Mouse (Mus musculus) midbrain, embryonic 15.5 days (tissue): ENCODE results near the gene Sh3pxd2b. TPM values are rescaled to one million over a fixed set of nuclear protein-coding genes. Genes with fewer than 3 reads are reported as not detected.
A peak's percentile ranks its signal among the peaks of the same experiment; 100 is the strongest.
"Not testable (repeated sequence)": the region's sequence is repeated elsewhere in the genome, so short reads cannot be mapped to it uniquely, and the experiment has no call there.

Experiments used
- ATAC-seq: fragments of 200-750 bp; cut with Nextera tagmentation; replicated peaks from 2 replicates; pipeline ENCODE4 v1.8.0; 2017; ENCODE audit warnings: moderate TSS enrichment
- H3K27ac ChIP-seq: fragments of 300-500 bp; sonication (generic); 2 replicates; pipeline ENCODE4 v1.5.1; 2015; ENCODE audit warnings: mild to moderate bottlenecking, inconsistent platforms
- H3K27me3 ChIP-seq: fragments of 300-500 bp; sonication (generic); replicated peaks from 2 replicates; pipeline ENCODE4 v1.6.1; 2015; ENCODE audit warnings: inconsistent platforms
- H3K36me3 ChIP-seq: fragments of 300-500 bp; sonication (generic); replicated peaks from 2 replicates; pipeline ENCODE4 v1.6.1; 2015; ENCODE audit warnings: inconsistent platforms
- H3K4me1 ChIP-seq: fragments of 300-500 bp; sonication (generic); 2 replicates; pipeline ENCODE4 v1.6.1; 2015; ENCODE audit warnings: inconsistent platforms
- H3K4me2 ChIP-seq: fragments of 300-500 bp; sonication (generic); 2 replicates; pipeline ENCODE4 v1.6.1; 2015; ENCODE audit warnings: inconsistent platforms, mild to moderate bottlenecking, moderate library complexity
- H3K4me3 ChIP-seq: fragments of 300-500 bp; sonication (generic); 2 replicates; pipeline ENCODE4 v1.5.1; 2015; ENCODE audit warnings: mild to moderate bottlenecking, inconsistent platforms
- H3K9ac ChIP-seq: fragments of 300-500 bp; sonication (generic); 2 replicates; pipeline ENCODE4 v1.6.1; 2015; ENCODE audit warnings: mild to moderate bottlenecking, inconsistent platforms
- H3K9me3 ChIP-seq: fragments of 300-500 bp; sonication (generic); 2 replicates; pipeline ENCODE4 v1.6.1; 2016; ENCODE audit warnings: inconsistent platforms
- WGBS: fragments of 180-500 bp; shearing (Covaris S2); methylation state at CpG from one replicate; pipeline ENCODE4 v1.1.7; 2015; ENCODE audit warnings: mixed read lengths; 5-methylcytosine and 5-hydroxymethylcytosine counted together
- polyA plus RNA-seq: library from polyadenylated mRNA; unstranded; fragments of >200 nt; fragmentation: Nextera tagmentation; extraction: Ambion mirVana; gene quantifications from 2 replicates; pipeline ENCODE4 v1.2.1, GENCODE M21; 2015

Sh3pxd2b gene
- polyA plus RNA-seq: 26.1 and 27.0 TPM in 2 replicates

DNA sequence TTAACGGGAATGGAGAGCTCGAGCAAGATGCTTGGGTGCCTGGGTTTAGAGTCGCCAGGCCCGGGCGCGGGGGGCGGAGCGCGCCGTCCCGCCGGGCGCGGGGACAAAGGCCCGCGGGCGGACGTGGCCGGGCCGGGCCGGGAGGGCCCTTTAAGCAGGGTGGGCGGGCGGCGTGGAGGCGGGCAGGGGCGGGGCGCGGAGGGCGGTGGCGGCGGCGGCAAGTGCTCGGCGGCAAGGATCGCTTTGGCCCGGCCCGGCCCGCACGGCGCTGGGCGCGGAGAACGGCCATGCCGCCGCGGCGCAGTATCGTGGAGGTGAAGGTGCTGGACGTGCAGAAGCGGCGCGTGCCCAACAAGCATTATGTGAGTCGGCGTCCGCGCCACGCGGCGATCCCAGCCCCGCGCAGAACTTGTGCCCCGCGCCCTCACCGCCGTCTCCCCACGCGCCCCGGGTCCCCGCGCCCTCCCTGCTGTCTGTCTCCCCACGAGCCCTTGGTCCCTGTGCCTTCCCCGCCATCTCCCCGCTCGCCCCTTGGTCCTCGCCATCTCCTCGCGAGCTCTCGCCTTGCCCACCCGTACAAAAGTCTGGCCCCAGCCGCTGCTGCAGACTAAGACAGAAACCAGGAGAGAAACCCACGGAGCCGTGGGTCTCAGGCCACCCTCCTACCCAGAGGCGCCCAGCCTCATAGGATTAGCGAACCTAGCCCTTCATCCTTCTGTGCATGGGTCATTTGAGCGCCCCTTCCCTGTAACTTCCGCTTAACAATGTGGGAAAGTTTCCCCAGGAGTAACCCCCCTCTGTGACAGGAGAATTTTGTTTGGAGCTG lies at the start of gene Sh3pxd2b:
Gene Sh3pxd2b (plus strand): TSS at position 214 of the 826 bp plus-strand sequence.
- H3K27me3 ChIP-seq: no peaks in the 10 kb centered on the region
- peak within 1 kb of the TSS; percentile 60 for H3K4me2 ChIP-seq
- H3K9ac ChIP-seq: peak within 1 kb of the TSS; percentile 93
- peak within 1 kb of the TSS; percentile 87 for H3K27ac ChIP-seq
- no peaks in the 10 kb centered on the region for H3K9me3 ChIP-seq
- peak; percentile 89 for ATAC-seq
- peaks cover 5% of the 10 kb centered on the region for H3K36me3 ChIP-seq
- peaks cover 33% of the 10 kb centered on the region for H3K4me1 ChIP-seq
- WGBS: under 1% methylated on average over 69 of the region's 86 CpGs
- H3K4me3 ChIP-seq: peak within 1 kb of the TSS; percentile 86

DNA sequence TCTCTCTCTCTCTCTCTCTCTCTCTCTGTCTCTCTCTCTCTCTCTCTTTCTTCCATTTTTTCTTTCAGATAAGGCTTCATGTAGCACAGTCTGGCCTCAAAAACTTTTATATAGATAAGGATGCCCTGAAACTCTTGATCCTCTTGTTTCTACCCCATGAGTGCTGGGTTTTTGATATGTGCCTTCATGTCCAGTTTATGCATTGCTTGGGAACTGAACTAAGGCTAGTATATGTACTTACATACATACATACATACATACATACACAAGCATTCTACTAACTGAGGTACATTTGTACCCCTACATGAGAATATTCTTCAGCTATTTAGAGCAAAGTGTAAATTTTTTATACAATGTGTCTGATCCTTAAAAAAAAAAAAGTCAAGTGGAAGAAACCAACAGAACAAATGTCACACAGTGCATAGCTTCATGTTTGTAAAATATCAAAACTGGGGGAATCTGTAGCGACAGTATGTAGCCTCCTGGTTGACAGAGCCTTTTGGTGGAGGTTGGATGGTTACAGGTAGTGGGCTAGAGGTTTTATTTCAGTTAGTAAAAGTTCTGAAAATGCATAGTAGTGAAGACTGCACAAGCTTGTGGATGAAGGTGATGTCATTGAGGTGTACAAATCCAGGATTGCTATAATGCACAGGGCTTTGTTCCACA lies 49.6 kb upstream of the Sh3pxd2b start:
- Histone ChIP-seq H3K9me3 (no peaks in the 10 kb centered on the region), H3K4me1 (no peaks in the 10 kb centered on the region; the same call in 1 of the 2 replicates), H3K36me3 (no peaks in the 10 kb centered on the region), H3K27me3 (no peaks in the 10 kb centered on the region), H3K9ac (no peak overlapping the region), H3K4me2 (no peak overlapping the region), H3K4me3 (no peak overlapping the region), H3K27ac (no peak overlapping the region)
- WGBS: 89% methylated on average over 1 of the region's 1 CpGs
- ATAC-seq: no peak

DNA sequence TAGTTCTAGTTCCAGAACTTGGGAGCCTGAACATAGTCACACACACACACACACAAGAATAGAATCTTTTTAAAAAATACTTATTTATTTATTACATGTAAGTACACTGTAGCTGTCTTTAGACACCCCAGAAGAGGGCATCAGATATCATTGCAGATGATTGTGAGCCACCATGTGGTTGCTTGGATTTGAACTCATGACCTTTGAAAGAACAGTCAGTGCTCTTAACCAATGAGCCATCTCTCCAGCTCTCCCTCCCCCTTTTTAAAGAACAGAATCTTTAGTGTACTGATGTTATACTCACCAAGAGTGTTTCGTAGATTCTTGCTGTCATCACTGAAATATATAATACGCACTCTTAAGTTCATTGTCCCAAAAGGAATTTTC lies 49.1 kb upstream of the Sh3pxd2b start:
- Histone ChIP-seq H3K9ac (no peak overlapping the region), H3K4me3 (no peak overlapping the region), H3K4me2 (no peak overlapping the region), H3K4me1 (no peaks in the 10 kb centered on the region; the same call in 1 of the 2 replicates), H3K27me3 (no peaks in the 10 kb centered on the region), H3K36me3 (no peaks in the 10 kb centered on the region), H3K9me3 (no peaks in the 10 kb centered on the region), H3K27ac (no peak overlapping the region)
- no peak for ATAC-seq
- WGBS: 98% methylated on average over 2 of the region's 2 CpGs

DNA sequence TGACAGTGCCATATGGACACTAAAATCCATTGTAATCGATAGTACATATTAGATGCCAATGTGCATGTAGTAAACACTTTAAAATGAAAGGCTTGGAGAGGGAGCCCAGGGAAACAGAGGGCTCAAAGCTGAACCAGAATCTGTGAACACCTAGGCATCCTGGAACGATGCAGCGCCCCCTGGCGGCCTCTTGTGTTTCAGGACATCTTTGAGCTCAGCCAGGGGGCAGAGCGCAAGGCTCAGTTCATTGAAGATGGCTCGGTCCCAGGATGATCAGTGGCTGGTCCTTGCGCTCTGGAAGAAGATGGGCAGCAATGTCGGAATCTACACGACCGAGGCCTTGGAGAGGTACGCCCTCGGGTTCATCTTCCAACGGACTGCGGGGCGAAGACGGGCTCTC lies 47.8 kb upstream of the Sh3pxd2b start, which contains the start of gene Hbq1a:
Gene Hbq1a (plus strand): TSS at position 205 of the 400 bp plus-strand sequence.
- 5% methylated on average over 16 of the region's 16 CpGs for WGBS
- H3K9me3 ChIP-seq, H3K27me3 ChIP-seq, H3K4me1 ChIP-seq, H3K27ac ChIP-seq, H3K9ac ChIP-seq, H3K36me3 ChIP-seq: not testable (repeated sequence)
- peak; percentile 72; the same call in 1 of the 2 replicates for ATAC-seq
- peak within 1 kb of the TSS; percentile 33 for H3K4me3 ChIP-seq
- H3K4me2 ChIP-seq: peak within 1 kb of the TSS; percentile 51

DNA sequence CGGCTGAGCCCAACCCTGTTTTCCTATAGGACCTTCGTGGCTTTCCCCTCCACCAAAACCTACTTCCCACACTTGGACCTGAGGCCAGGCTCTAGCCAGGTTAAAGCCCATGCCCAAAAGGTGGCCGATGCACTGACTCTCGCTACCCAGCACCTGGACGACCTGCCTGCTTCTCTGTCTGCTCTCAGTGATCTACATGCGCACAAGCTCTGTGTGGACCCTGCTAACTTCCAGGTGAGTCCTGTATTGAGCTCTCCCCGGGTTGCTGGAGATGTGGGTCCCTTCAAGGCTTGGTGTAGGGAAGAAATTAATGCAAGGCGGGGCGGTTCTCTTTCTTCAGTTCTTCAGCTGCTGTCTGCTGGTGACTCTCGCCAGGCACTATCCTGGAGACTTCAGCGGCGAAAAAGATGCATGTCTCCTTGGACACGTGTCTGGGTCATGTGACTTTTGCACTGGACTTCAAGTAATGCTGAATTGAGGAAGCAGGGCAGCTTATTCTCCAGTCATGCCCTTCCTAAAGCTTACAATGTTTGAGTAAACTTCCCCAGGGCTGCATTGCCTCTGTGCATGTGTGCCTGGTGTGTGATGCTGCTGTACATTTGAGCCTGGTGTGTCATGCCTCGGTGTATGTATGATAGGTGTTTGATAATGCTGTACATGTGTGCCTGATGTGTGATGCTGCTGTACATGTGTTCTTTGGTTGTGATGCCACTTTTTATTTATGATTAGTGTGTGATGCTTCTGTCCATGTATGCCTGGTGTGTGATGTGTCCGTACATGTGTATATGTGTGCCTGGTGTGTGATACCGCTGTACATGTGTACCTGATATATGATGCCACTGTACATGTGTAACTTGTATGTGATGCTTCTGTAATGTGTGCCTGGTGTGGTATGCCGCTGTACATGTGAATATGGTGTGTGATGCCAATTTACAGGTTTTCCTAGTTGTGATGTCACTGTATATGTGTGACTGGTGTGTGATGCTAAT lies 47.0 kb upstream of the Sh3pxd2b start:
- peak overlapping the region; percentile 33 for H3K4me3 ChIP-seq
- H3K36me3 ChIP-seq: no peaks in the 10 kb centered on the region
- WGBS: 55% methylated on average over 14 of the region's 17 CpGs
- peak; percentile 65; the same call in 1 of the 2 replicates for ATAC-seq
- no peak overlapping the region for H3K27ac ChIP-seq
- H3K9ac ChIP-seq: no peak overlapping the region
- peak overlapping the region; percentile 51 for H3K4me2 ChIP-seq
- H3K4me1 ChIP-seq: no peaks in the 10 kb centered on the region; the same call in 1 of the 2 replicates
- H3K27me3 ChIP-seq: no peaks in the 10 kb centered on the region
- no peaks in the 10 kb centered on the region for H3K9me3 ChIP-seq

DNA sequence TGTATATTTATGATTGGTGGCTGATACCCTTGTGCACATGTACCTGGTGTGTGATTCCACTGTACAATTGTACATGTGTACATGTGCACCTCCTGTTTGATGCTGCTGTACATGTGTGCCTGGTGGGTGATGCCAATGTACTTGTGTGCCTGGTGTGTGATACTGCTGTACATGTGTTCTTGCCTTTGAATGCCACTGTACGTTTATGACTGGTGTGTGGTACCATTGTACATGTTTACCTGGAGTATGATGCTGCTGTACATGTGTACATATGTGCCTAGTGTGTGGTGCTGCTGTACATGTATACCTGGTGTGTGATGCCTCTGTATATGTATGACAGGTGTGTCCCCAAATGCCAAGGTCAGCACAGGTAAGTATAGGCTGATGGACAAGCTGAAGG lies 46.1 kb upstream of the Sh3pxd2b start:
- Histone ChIP-seq H3K4me3 (no peak overlapping the region), H3K27ac (no peak overlapping the region), H3K27me3 (no peaks in the 10 kb centered on the region), H3K4me1 (no peaks in the 10 kb centered on the region; the same call in 1 of the 2 replicates), H3K9me3 (no peaks in the 10 kb centered on the region), H3K9ac (no peak overlapping the region), H3K36me3 (no peaks in the 10 kb centered on the region), H3K4me2 (no peak overlapping the region)
- ATAC-seq: no peak
- WGBS: 82% methylated on average over 1 of the region's 1 CpGs

DNA sequence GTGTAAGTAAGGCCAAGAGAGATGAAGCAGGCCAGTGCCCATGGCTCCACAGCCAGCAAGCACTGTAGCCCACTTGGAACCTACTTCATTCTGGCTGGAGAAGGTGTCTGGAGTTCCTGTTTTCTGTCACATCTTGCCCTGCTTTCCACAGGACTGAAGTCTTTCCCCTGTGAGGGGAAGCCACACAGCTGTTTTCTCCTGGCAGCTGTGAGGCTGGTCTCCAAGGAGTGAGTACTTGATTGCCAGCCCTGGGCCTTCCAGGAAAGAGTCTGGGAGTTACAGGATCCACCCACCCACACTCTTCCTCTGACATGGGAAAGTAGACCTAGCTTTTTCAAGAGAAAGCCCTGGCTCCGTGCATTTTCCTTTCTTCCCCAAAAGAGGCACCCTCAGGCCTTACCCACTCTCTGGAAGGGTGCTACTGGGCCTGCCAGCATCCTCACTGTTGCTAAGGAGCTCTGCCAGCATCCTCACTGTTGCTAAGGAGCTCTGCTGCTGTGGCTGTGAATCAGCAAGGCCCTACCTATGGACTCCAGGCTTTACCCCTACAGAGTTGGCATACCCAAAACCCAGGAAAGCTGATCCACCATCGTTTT lies 44.7 kb upstream of the Sh3pxd2b start:
- Histone ChIP-seq H3K4me3 (no peak overlapping the region), H3K27me3 (no peaks in the 10 kb centered on the region), H3K27ac (no peak overlapping the region), H3K9ac (no peak overlapping the region), H3K9me3 (no peaks in the 10 kb centered on the region), H3K36me3 (no peaks in the 10 kb centered on the region), H3K4me2 (no peak overlapping the region), H3K4me1 (no peaks in the 10 kb centered on the region; the same call in 1 of the 2 replicates)
- WGBS: 46% methylated on average over 2 of the region's 2 CpGs
- 0 out of 2 replicates have a peak, but pooled peaks have one; percentile 63 for ATAC-seq

DNA sequence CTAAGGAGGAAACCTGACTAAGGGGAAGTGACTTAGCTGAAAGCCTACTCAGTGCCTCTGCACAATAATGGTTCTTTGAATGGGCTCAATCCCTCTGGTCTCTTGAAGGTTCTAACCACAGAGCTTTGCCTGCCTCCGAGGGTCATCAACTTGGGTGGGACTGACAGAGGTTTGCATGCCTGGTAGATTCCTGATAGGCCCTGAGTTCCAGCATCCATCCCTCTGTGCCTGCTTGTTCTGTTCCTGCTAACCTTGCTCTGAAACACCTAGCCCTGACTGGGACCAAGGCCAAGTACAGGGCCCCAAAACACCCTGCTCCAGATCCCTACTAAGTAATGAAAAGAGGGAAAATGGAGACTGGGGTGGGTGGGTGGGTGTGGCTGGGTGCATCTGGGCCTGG lies 44.2 kb upstream of the Sh3pxd2b start:
- H3K9ac ChIP-seq: no peak overlapping the region
- H3K27ac ChIP-seq: no peak overlapping the region
- no peak for ATAC-seq
- H3K27me3 ChIP-seq: no peaks in the 10 kb centered on the region
- 89% methylated on average over 1 of the region's 1 CpGs for WGBS
- H3K4me2 ChIP-seq: no peak overlapping the region
- no peaks in the 10 kb centered on the region for H3K36me3 ChIP-seq
- H3K9me3 ChIP-seq: no peaks in the 10 kb centered on the region
- no peak overlapping the region for H3K4me3 ChIP-seq
- H3K4me1 ChIP-seq: no peaks in the 10 kb centered on the region; the same call in 1 of the 2 replicates

DNA sequence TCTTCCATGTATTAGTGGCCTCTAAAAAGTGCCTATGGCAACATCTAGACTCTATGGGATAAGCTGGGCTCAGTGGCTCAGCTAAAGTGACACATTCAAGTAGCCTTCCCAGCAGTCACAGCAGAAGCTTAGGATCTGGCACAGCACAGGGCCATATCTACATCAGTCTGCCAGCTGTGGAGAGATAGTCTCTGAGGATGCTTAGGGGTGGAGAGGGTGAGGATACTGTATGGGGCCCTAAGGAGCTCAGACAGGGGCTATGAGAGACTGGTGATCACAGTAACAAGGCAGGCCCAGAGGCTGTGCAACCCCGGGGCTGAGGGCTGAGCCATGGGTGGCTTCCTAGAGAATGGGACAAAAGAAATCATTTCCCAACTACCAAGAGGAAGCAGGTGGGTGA lies 40.6 kb upstream of the Sh3pxd2b start:
- ATAC-seq: no peak
- no peaks in the 10 kb centered on the region for H3K36me3 ChIP-seq
- H3K4me2 ChIP-seq: no peak overlapping the region
- 67% methylated on average over 1 of the region's 1 CpGs for WGBS
- H3K4me3 ChIP-seq: no peak overlapping the region
- no peaks in the 10 kb centered on the region for H3K27me3 ChIP-seq
- H3K9ac ChIP-seq: no peak overlapping the region
- no peaks in the 10 kb centered on the region for H3K9me3 ChIP-seq
- no peak overlapping the region for H3K27ac ChIP-seq
- H3K4me1 ChIP-seq: no peaks in the 10 kb centered on the region; the same call in 1 of the 2 replicates

DNA sequence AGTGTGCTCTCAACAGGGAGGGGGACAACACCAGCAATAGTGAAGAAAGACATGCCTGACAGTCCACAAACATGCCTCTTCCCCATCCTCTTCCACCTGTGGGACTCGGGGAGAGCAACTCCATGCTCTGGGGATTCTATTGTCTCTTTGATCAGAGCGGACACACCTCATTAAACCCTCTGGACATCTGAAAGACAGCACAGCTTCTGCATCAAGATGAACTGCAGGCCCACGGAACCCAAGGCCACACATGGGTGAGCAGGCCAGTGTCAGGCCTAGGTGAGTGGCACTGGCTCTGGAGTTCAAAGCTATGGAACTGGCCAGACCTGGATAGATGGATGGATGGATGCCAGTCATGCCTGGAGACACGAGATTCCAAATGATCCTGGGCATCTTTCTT lies 38.2 kb upstream of the Sh3pxd2b start:
- Histone ChIP-seq H3K4me1 (no peaks in the 10 kb centered on the region), H3K27me3 (no peaks in the 10 kb centered on the region), H3K36me3 (no peaks in the 10 kb centered on the region), H3K9me3 (no peaks in the 10 kb centered on the region), H3K27ac (no peak overlapping the region), H3K4me2 (no peak overlapping the region), H3K4me3 (no peak overlapping the region), H3K9ac (no peak overlapping the region)
- WGBS: 27% methylated on average over 4 of the region's 4 CpGs
- no peak for ATAC-seq

DNA sequence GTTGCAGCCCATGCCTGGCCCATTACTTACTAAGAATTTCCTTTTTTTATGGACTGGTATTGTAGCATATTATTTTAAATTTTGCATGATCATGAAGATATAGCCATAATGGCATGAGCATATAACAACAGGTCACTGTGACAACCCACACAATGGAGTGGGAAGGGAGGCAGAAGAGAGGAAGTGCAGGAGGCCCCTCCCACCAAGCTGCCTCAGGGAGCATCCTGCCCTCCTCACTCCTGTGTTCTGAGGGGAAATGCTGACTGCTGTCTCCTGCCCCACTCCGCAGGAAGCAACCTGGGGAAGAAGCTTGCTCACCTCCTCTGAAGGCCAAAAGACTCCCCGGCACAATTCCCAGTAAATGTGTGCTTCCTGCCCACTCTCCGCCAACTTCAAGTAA lies 37.7 kb upstream of the Sh3pxd2b start:
- Histone ChIP-seq H3K9me3 (no peaks in the 10 kb centered on the region), H3K27me3 (no peaks in the 10 kb centered on the region), H3K36me3 (no peaks in the 10 kb centered on the region), H3K4me1 (no peaks in the 10 kb centered on the region), H3K27ac (no peak overlapping the region), H3K4me2 (no peak overlapping the region), H3K9ac (no peak overlapping the region), H3K4me3 (no peak overlapping the region)
- WGBS: 73% methylated on average over 3 of the region's 3 CpGs
- no peak for ATAC-seq
